Mouse (Mus musculus) cerebellum, adult 2 months (tissue): ENCODE measurements at regions not wholly inside any gene's neighbourhood (a gene's known extent, or its start where the extent isn't known, plus 50 kb on each side); places are given as distances from the start of the nearest gene placed in this dataset.

Experiments used
- CTCF ChIP-seq: fragments of 200-500 bp; IDR thresholded peaks from 2 replicates; pipeline ENCODE4 v1.5.1; 2011; ENCODE audit warnings: low read depth, mild to moderate bottlenecking, control low read depth, low read length, moderate library complexity, borderline replicate concordance; ENCODE audit not compliant: insufficient read depth
- POLR2A ChIP-seq: fragments of 200-500 bp; IDR thresholded peaks from 2 replicates; pipeline ENCODE4 v1.6.1; 2011; ENCODE audit warnings: low read length, control low read depth, borderline replicate concordance; ENCODE audit not compliant: insufficient read depth

DNA sequence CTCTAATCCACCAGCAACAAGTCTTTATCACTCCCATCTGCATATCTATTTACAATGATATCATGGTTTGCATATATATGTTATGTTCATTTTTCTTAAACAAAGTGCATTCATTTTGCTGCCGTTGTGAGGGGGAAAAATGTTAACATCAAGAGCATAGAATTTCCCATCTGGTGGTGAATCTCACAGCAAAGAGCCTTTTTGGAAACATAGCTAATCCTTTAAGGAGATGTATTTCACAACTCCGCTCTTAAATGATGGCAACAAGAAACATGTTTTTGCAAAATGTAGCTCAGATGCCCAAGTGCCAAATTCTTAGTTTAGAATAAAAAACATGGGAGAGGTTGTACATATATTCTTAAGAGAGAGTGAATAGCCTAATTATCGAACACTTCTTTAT lies 99.3 kb upstream of the Col1a2 start:
- TF ChIP-seq CTCF (no peak), POLR2A (no peak)
